Mouse (Mus musculus) midbrain, embryonic 14.5 days (tissue): ENCODE measurements around the gene Galnt18. TPM values are rescaled to one million over a fixed set of nuclear protein-coding genes. Genes with fewer than 3 reads are reported as not detected.
A peak's percentile ranks its signal among the peaks of the same experiment; 100 is the strongest.

Experiments used
- ATAC-seq: fragments of 200-750 bp; cut with Nextera tagmentation; 2 replicates; pipeline ENCODE4 v1.8.0; 2017; ENCODE audit warnings: moderate number of reproducible peaks, moderate library complexity; ENCODE audit not compliant: low FRiP score, low TSS enrichment
- DNase-seq: peaks from one replicate; pipeline ENCODE4 v3.0.0-alpha.2; 2015
- H3K27ac ChIP-seq: fragments of 300-500 bp; sonication (generic); replicated peaks from 2 replicates; pipeline ENCODE4 v1.5.1; 2014; ENCODE audit warnings: mild to moderate bottlenecking, low read depth, low read length, moderate library complexity
- H3K27me3 ChIP-seq: fragments of 300-500 bp; sonication (generic); 2 replicates; pipeline ENCODE4 v1.6.1; 2014; ENCODE audit warnings: low read length, control low read depth, mixed read lengths; ENCODE audit not compliant: control insufficient read depth, insufficient read depth
- H3K36me3 ChIP-seq: fragments of 300-500 bp; sonication (generic); 2 replicates; pipeline ENCODE4 v1.6.1; 2014; ENCODE audit warnings: low read length, control low read depth; ENCODE audit not compliant: control insufficient read depth, insufficient read depth
- H3K4me1 ChIP-seq: fragments of 300-500 bp; sonication (generic); 2 replicates; pipeline ENCODE4 v1.6.1; 2014; ENCODE audit warnings: mild to moderate bottlenecking, antibody characterized with exemption, low read length, control low read depth; ENCODE audit not compliant: control insufficient read depth, insufficient read depth
- H3K4me2 ChIP-seq: fragments of 300-500 bp; sonication (generic); 2 replicates; pipeline ENCODE4 v1.6.1; 2014; ENCODE audit warnings: mild to moderate bottlenecking, low read length, moderate library complexity
- H3K4me3 ChIP-seq: fragments of 300-500 bp; sonication (generic); replicated peaks from 2 replicates; pipeline ENCODE4 v1.5.1; 2014; ENCODE audit warnings: low read depth, low read length
- H3K9ac ChIP-seq: fragments of 300-500 bp; sonication (generic); replicated peaks from 2 replicates; pipeline ENCODE4 v1.6.1; 2014; ENCODE audit warnings: mild to moderate bottlenecking, low read length, moderate library complexity
- H3K9me3 ChIP-seq: fragments of 300-500 bp; sonication (generic); 2 replicates; pipeline ENCODE4 v1.6.1; 2016; ENCODE audit warnings: low read length, control low read depth, mixed read lengths; ENCODE audit not compliant: control insufficient read depth
- WGBS: fragments of 180-500 bp; shearing (Covaris S2); extraction: QIAGEN DNeasy Blood & Tissue Kit; methylation state at CpG from one replicate; pipeline ENCODE4 v1.1.7; 2014; 5-methylcytosine and 5-hydroxymethylcytosine counted together
- polyA plus RNA-seq: library from polyadenylated mRNA; unstranded; fragments of >200 nt; fragmentation: Nextera tagmentation; extraction: Ambion mirVana; gene quantifications from 2 replicates; pipeline ENCODE4 v1.2.1, GENCODE M21; 2014

The Galnt18 gene
- polyA plus RNA-seq, 1 experiment from 2014 or later, result 11.9 TPM

- Histone ChIP-seq H3K4me2 (no peak overlapping the region), H3K36me3 (no peaks in the 10 kb centered on the region), H3K4me3 (no peak overlapping the region), H3K9me3 (no peaks in the 10 kb centered on the region), H3K4me1 (no peaks in the 10 kb centered on the region), H3K27me3 (no peaks in the 10 kb centered on the region), H3K9ac (no peak overlapping the region), H3K27ac (no peak overlapping the region)
- no peak for ATAC-seq
- no peak for DNase-seq
- WGBS, result 80% methylated on average over 3 of the region's 3 CpGs
Observed at GRCm38 (mm10) chr7:111528961-111529643, 250.7 kb downstream of the Galnt18 start.

GRCm38 (mm10) chr7:111528462-111528861, 251.3 kb downstream of the Galnt18 start:
- 70% methylated on average over 1 of the region's 1 CpGs for WGBS
- H3K36me3 ChIP-seq, result no peaks in the 10 kb centered on the region
- DNase-seq, result no peak

GRCm38 (mm10) chr7:111520881-111521280, 258.9 kb downstream of the Galnt18 start:
- no peak overlapping the region for H3K4me3 ChIP-seq
- H3K4me1 ChIP-seq, result no peaks in the 10 kb centered on the region
- H3K36me3 ChIP-seq, result no peaks in the 10 kb centered on the region
- no peaks in the 10 kb centered on the region for H3K9me3 ChIP-seq
- H3K9ac ChIP-seq, result no peak overlapping the region
- no peak overlapping the region for H3K27ac ChIP-seq
- 94% methylated on average over 1 of the region's 1 CpGs for WGBS
- H3K27me3 ChIP-seq, result no peaks in the 10 kb centered on the region
- DNase-seq (no peak), ATAC-seq (no peak)
- no peak overlapping the region for H3K4me2 ChIP-seq

More at GRCm38 (mm10) chr7:111528462-111528861, 251.3 kb downstream of the Galnt18 start:
- Histone ChIP-seq H3K9me3 (no peaks in the 10 kb centered on the region), H3K4me2 (no peak overlapping the region), H3K27me3 (no peaks in the 10 kb centered on the region), H3K9ac (no peak overlapping the region), H3K4me3 (no peak overlapping the region), H3K27ac (no peak overlapping the region), H3K4me1 (no peaks in the 10 kb centered on the region)
- ATAC-seq, result no peak

- DNase-seq (peak; percentile 30), ATAC-seq (no peak)
- Histone ChIP-seq H3K4me3 (no peak overlapping the region), H3K9me3 (no peaks in the 10 kb centered on the region), H3K27me3 (no peaks in the 10 kb centered on the region), H3K36me3 (no peaks in the 10 kb centered on the region), H3K9ac (no peak overlapping the region), H3K4me1 (no peaks in the 10 kb centered on the region), H3K4me2 (no peak overlapping the region), H3K27ac (no peak overlapping the region)
- 88% methylated on average over 8 of the region's 8 CpGs for WGBS
Observed at GRCm38 (mm10) chr7:111518581-111519242, 261.1 kb downstream of the Galnt18 start.

- 71% methylated on average over 1 of the region's 1 CpGs for WGBS
Observed at GRCm38 (mm10) chr7:111516882-111517281, 262.9 kb downstream of the Galnt18 start.

GRCm38 (mm10) chr7:111515471-111515870, 264.3 kb downstream of the Galnt18 start:
- H3K9ac ChIP-seq, result no peak overlapping the region
- DNase-seq (no peak), ATAC-seq (no peak)
- H3K4me3 ChIP-seq, result no peak overlapping the region
- H3K9me3 ChIP-seq, result no peaks in the 10 kb centered on the region
- no peaks in the 10 kb centered on the region for H3K36me3 ChIP-seq
- no peak overlapping the region for H3K27ac ChIP-seq
- no peaks in the 10 kb centered on the region for H3K4me1 ChIP-seq
- 89% methylated on average over 2 of the region's 2 CpGs for WGBS
- no peak overlapping the region for H3K4me2 ChIP-seq
- H3K27me3 ChIP-seq, result no peaks in the 10 kb centered on the region

More at GRCm38 (mm10) chr7:111516882-111517281, 262.9 kb downstream of the Galnt18 start:
- no peak overlapping the region for H3K9ac ChIP-seq
- H3K4me3 ChIP-seq, result no peak overlapping the region
- H3K27me3 ChIP-seq, result no peaks in the 10 kb centered on the region
- ATAC-seq (no peak), DNase-seq (no peak)
- no peaks in the 10 kb centered on the region for H3K4me1 ChIP-seq
- no peak overlapping the region for H3K4me2 ChIP-seq
- no peak overlapping the region for H3K27ac ChIP-seq
- no peaks in the 10 kb centered on the region for H3K36me3 ChIP-seq
- H3K9me3 ChIP-seq, result no peaks in the 10 kb centered on the region

- Histone ChIP-seq H3K36me3 (no peaks in the 10 kb centered on the region), H3K9ac (no peak overlapping the region), H3K27ac (no peak overlapping the region), H3K9me3 (no peaks in the 10 kb centered on the region), H3K4me2 (no peak overlapping the region), H3K4me1 (no peaks in the 10 kb centered on the region), H3K27me3 (no peaks in the 10 kb centered on the region), H3K4me3 (no peak overlapping the region)
- ATAC-seq (no peak), DNase-seq (no peak)
- 74% methylated on average over 2 of the region's 2 CpGs for WGBS
Observed at GRCm38 (mm10) chr7:111509167-111509854, 270.5 kb downstream of the Galnt18 start.

GRCm38 (mm10) chr7:111500616-111501015, 279.2 kb downstream of the Galnt18 start:
- no peaks in the 10 kb centered on the region for H3K27me3 ChIP-seq
- H3K36me3 ChIP-seq, result no peaks in the 10 kb centered on the region
- H3K9ac ChIP-seq, result no peak overlapping the region
- 83% methylated on average over 2 of the region's 2 CpGs for WGBS
- no peak overlapping the region for H3K4me2 ChIP-seq
- ATAC-seq, result no peak
- no peaks in the 10 kb centered on the region for H3K9me3 ChIP-seq
- no peak overlapping the region for H3K4me3 ChIP-seq
- H3K27ac ChIP-seq, result no peak overlapping the region
- H3K4me1 ChIP-seq, result no peaks in the 10 kb centered on the region
- no peak for DNase-seq
